Mouse (Mus musculus): Measurements from ENCODE around the gene Gse1. TPM values are rescaled to one million over a fixed set of nuclear protein-coding genes. Genes with fewer than 3 reads are reported as not detected.
A peak's percentile ranks its signal among the peaks of the same experiment; 100 is the strongest.

Gse1 gene
- total and polyA plus RNA-seq, 3 experiments, result 23.6 to 128 (median 66.9) TPM

GRCm38 (mm10) chr8:120537207-120537817 is 309.1 kb downstream of the Gse1 start (continued):
- TF ChIP-seq MXI1 (IDR thresholded peaks at IDR 0.05; ENCODE audit: low read depth, low read length) (peak; percentile 84), NELFE (IDR thresholded peaks at IDR 0.05; ENCODE audit: low read depth, low read length) (peak; percentile 67), JUND (IDR thresholded peaks at IDR 0.05; ENCODE audit: low read depth, low read length) (no peak)

- peak; percentile 73 for DNase-seq (ENCODE audit: low read depth, low spot score)
- H3K9ac ChIP-seq (ENCODE audit: control insufficient read depth, low read depth, low read length, poor library complexity, severe bottlenecking), result peak overlapping the region; percentile 81
- peak overlapping the region; percentile 56 to 59 for H3K4me3 ChIP-seq (ENCODE audit: control insufficient read depth in 1 of 2, insufficient read depth in 1 of 2, low read depth in 2 of 2, low read length in 2 of 2)
- H3K9me3 ChIP-seq (replicated peaks; ENCODE audit: insufficient read depth, low read length), result no peaks in the 10 kb centered on the region
- H3K27ac ChIP-seq (ENCODE audit: control insufficient read depth, low read depth, low read length), result peak overlapping the region; percentile 84
- H3K27me3 ChIP-seq (ENCODE audit: control insufficient read depth in 1 of 2, insufficient read depth in 2 of 2, low read length in 2 of 2), result no peaks in the 10 kb centered on the region
- peaks cover 12 to 29% of the 10 kb centered on the region in 2 experiments for H3K4me1 ChIP-seq (ENCODE audit: control insufficient read depth in 1 of 2, insufficient read depth in 2 of 2, low read length in 2 of 2)
- peaks cover 97% of the 10 kb centered on the region for H3K79me2 ChIP-seq (ENCODE audit: control insufficient read depth, insufficient read depth, low read length, poor library complexity)
- H3K36me3 ChIP-seq (ENCODE audit: control insufficient read depth in 1 of 2, insufficient read depth in 2 of 2, low read length in 2 of 2), result peaks cover 2 to 31% of the 10 kb centered on the region in 2 experiments; a peak in 3 of 4 replicates
- TF ChIP-seq SIN3A (IDR thresholded peaks at IDR 0.05; ENCODE audit: low read length) (no peak; the same call in 1 of the 2 replicates), BHLHE40 (IDR thresholded peaks at IDR 0.05; ENCODE audit: borderline replicate concordance, low read depth, low read length) (no peak), E2F4 (IDR thresholded peaks at IDR 0.05; ENCODE audit: borderline replicate concordance, low read depth, low read length) (no peak), USF2 (IDR thresholded peaks at IDR 0.05; ENCODE audit: borderline replicate concordance in 1 of 2, insufficient read depth in 1 of 2, low read depth in 1 of 2, low read length in 2 of 2) (no peak), CHD1 (IDR thresholded peaks at IDR 0.05; ENCODE audit: low read depth, low read length) (no peak), GATA1 (IDR thresholded peaks at IDR 0.05; ENCODE audit: low read depth, low read length) (peak; percentile 67), ZNF384 (IDR thresholded peaks at IDR 0.05; ENCODE audit: low read depth, low read length) (no peak), MEF2A (IDR thresholded peaks at IDR 0.05; ENCODE audit: extremely low read depth, insufficient replicate concordance, low read depth, low read length, poor library complexity, severe bottlenecking) (no peak), CTCF (IDR thresholded peaks at IDR 0.05 in 2 of 3, conservative IDR thresholded peaks at IDR 0.05 in 1 of 3; ENCODE audit: control insufficient read depth in 1 of 3, insufficient read depth in 1 of 3, low read depth in 2 of 3, low read length in 3 of 3, poor library complexity in 1 of 3, severe bottlenecking in 1 of 3) (no peak), SMC3 (IDR thresholded peaks at IDR 0.05; ENCODE audit: low read depth, low read length) (no peak), POLR2A (IDR thresholded peaks at IDR 0.05; ENCODE audit: control insufficient read depth in 1 of 2, insufficient read depth in 1 of 2, low read depth in 1 of 2, low read length in 2 of 2, poor library complexity in 1 of 2) (no peak; a peak in 1 of 4 replicates), POLR2AphosphoS5 (IDR thresholded peaks at IDR 0.05; ENCODE audit: borderline replicate concordance, low read depth, low read length) (no peak), CHD2 (IDR thresholded peaks at IDR 0.05; ENCODE audit: low read length) (no peak), ETS1 (IDR thresholded peaks at IDR 0.05; ENCODE audit: low read depth, low read length) (peak; percentile 37), TAL1 (IDR thresholded peaks at IDR 0.05; ENCODE audit: low read length) (no peak), EP300 (IDR thresholded peaks at IDR 0.05; ENCODE audit: low read depth in 1 of 2, low read length in 2 of 2) (peak in 1 of 2 experiments; percentile 47; a peak in 1 of 4 replicates), ZKSCAN1 (IDR thresholded peaks at IDR 0.05; ENCODE audit: low read depth, low read length) (no peak), MAX (IDR thresholded peaks at IDR 0.05; ENCODE audit: low read length) (no peak), JUND (IDR thresholded peaks at IDR 0.05; ENCODE audit: low read depth, low read length) (no peak), ZC3H11A (IDR thresholded peaks at IDR 0.05; ENCODE audit: low read depth, low read length) (no peak), ZMIZ1 (IDR thresholded peaks at IDR 0.05; ENCODE audit: low read depth, low read length) (no peak), MXI1 (IDR thresholded peaks at IDR 0.05; ENCODE audit: low read depth, low read length) (no peak; the same call in 1 of the 2 replicates), MYC (IDR thresholded peaks at IDR 0.05; ENCODE audit: low read depth, low read length) (no peak), POLR2AphosphoS2 (IDR thresholded peaks at IDR 0.05; ENCODE audit: low read length) (no peak), GABPA (IDR thresholded peaks at IDR 0.05; ENCODE audit: low read depth, low read length) (no peak), USF1 (IDR thresholded peaks at IDR 0.05; ENCODE audit: low read depth, low read length) (no peak), TCF12 (IDR thresholded peaks at IDR 0.05; ENCODE audit: low read depth, low read length) (no peak), NRF1 (IDR thresholded peaks at IDR 0.05; ENCODE audit: insufficient read depth, low read depth, low read length, poor library complexity, severe bottlenecking) (no peak), NELFE (IDR thresholded peaks at IDR 0.05; ENCODE audit: low read depth, low read length) (no peak), MAFK (IDR thresholded peaks at IDR 0.05; ENCODE audit: borderline replicate concordance, low read depth, low read length) (no peak), MAZ (IDR thresholded peaks at IDR 0.05; ENCODE audit: low read depth, low read length) (0 out of 2 replicates have a peak, but pooled peaks have one; percentile 18), ELF1 (IDR thresholded peaks at IDR 0.05; ENCODE audit: low read depth, low read length) (no peak)
Observed at GRCm38 (mm10) chr8:120537818-120538396, 309.7 kb downstream of the Gse1 start.

All from MEL (cell line).